Mouse (Mus musculus): ENCODE results near the gene Zfyve1.

- TF ChIP-seq POLR2A (IDR thresholded peaks at IDR 0.05; ENCODE audit: low read depth, low read length) = no peak
- TF ChIP-seq CTCF (IDR thresholded peaks at IDR 0.05; ENCODE audit: borderline replicate concordance, insufficient read depth, low read length) = no peak
Measured at GRCm38 (mm10) chr12:83633807-83634206, 36.8 kb upstream of the Zfyve1 start.

All from embryonic fibroblast, embryonic 13.5 days (primary cell).